Mouse (Mus musculus) spleen, adult 2 months (tissue): ENCODE measurements around the gene Glipr1.

Experiments
- CTCF ChIP-seq: fragments of 200-500 bp; IDR thresholded peaks from 2 replicates; pipeline ENCODE4 v1.5.1; 2011; ENCODE audit warnings: mild to moderate bottlenecking, inconsistent platforms; ENCODE audit not compliant: insufficient read depth, insufficient read length, insufficient replicate concordance; ENCODE audit errors: extremely low read depth
- POLR2A ChIP-seq: fragments of 200-500 bp; IDR thresholded peaks from 2 replicates; pipeline ENCODE4 v1.6.1; 2011; ENCODE audit warnings: low read depth, low read length, inconsistent platforms

- no peak for TF ChIP-seq CTCF
- no peak for TF ChIP-seq POLR2A
Observed at GRCm38 (mm10) chr10:111958046-111958421, 44.4 kb downstream of the Glipr1 start.
